Mouse (Mus musculus) liver, adult 2 months (tissue): ENCODE measurements around the gene Plppr4. TPM values are rescaled to one million over a fixed set of nuclear protein-coding genes. Genes with fewer than 3 reads are reported as not detected.

Source experiments
- DNase-seq: peaks from one replicate; pipeline ENCODE4 v3.0.0-alpha.2; 2011; ENCODE audit warnings: low read depth, low spot score; ENCODE audit errors: extremely low read depth
- H3K27ac ChIP-seq: fragments of 200-500 bp; replicated peaks from 2 replicates; pipeline ENCODE4 v1.5.1; 2012; ENCODE audit warnings: low read depth, mild to moderate bottlenecking, control low read depth, inconsistent platforms, low read length; ENCODE audit not compliant: insufficient read depth
- H3K27me3 ChIP-seq: fragments of 200-500 bp; 2 replicates; pipeline ENCODE4 v1.6.1; 2012; ENCODE audit warnings: mild to moderate bottlenecking, moderate library complexity, low read length, inconsistent platforms; ENCODE audit not compliant: control insufficient read depth, insufficient read depth
- H3K36me3 ChIP-seq: fragments of 200-500 bp; 2 replicates; pipeline ENCODE4 v1.6.1; 2012; ENCODE audit warnings: low read length, inconsistent platforms; ENCODE audit not compliant: control insufficient read depth, insufficient read depth
- H3K4me1 ChIP-seq: fragments of 200-500 bp; 2 replicates; pipeline ENCODE4 v1.6.1; 2011; ENCODE audit warnings: low read length; ENCODE audit not compliant: control insufficient read depth, insufficient read depth
- H3K4me3 ChIP-seq: fragments of 200-500 bp; 2 replicates; pipeline ENCODE4 v1.5.1; 2011; ENCODE audit warnings: low read depth, mild to moderate bottlenecking, control low read depth, low read length, moderate library complexity; ENCODE audit not compliant: insufficient read depth
- H3K79me2 ChIP-seq: fragments of 200-500 bp; 2 replicates; pipeline ENCODE4 v1.6.1; 2012; ENCODE audit warnings: inconsistent platforms, mild to moderate bottlenecking, low read length, moderate library complexity; ENCODE audit not compliant: control insufficient read depth, insufficient read depth
- H3K9ac ChIP-seq: fragments of 200-500 bp; 2 replicates; pipeline ENCODE4 v1.6.1; 2012; ENCODE audit warnings: low read depth, mild to moderate bottlenecking, control low read depth, inconsistent platforms, low read length
- CTCF ChIP-seq: fragments of 200-500 bp; IDR thresholded peaks from 2 replicates; pipeline ENCODE4 v1.5.1; 2011; ENCODE audit warnings: low read depth, low read length, control low read depth
- POLR2A ChIP-seq: fragments of 200-500 bp; IDR thresholded peaks from 2 replicates; pipeline ENCODE4 v1.6.1; 2011; ENCODE audit warnings: low read length, control low read depth; ENCODE audit not compliant: insufficient read depth; ENCODE audit errors: extremely low read depth
- WGBS: fragments of 180-500 bp; shearing (Covaris S2); methylation state at CpG from one replicate; pipeline ENCODE4 v1.1.7; 2018; 5-methylcytosine and 5-hydroxymethylcytosine counted together
- polyA plus RNA-seq: library from polyadenylated mRNA; depleted of rRNA; stranded (reverse); fragments of >200 nt; gene quantifications from 2 replicates; pipeline ENCODE4 v1.2.3, GENCODE M21; 2012
- total RNA-seq: library from RNA; depleted of rRNA; stranded (reverse); fragments of >200 nt; gene quantifications from 2 replicates; pipeline ENCODE4 v1.2.3, GENCODE M21; 2014

Plppr4 gene
- total and polyA plus RNA-seq, 2 experiments = not detected

DNA sequence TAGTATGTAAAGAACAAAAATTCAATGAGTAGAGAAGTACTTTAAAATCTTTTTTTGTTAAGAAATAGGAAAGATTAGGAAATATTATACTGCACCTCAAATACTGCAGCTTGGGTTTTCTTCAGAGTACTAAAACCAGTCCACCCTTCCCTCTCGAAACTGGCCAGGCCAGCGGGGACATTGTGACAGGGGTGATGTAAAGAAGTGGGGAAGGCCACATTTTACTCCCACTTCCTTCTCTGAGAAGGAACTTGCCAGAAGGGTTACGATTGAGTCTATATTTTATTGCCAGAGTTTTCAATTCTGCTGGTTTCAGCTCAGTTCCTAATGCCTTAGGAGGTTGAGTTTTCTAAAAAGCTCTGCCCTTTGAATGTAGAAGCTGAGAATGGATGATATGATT lies 41.0 kb downstream of the Plppr4 start:
- H3K79me2 ChIP-seq = no peaks in the 10 kb centered on the region
- peak; percentile 30 for DNase-seq
- H3K36me3 ChIP-seq = no peaks in the 10 kb centered on the region
- no peak overlapping the region for H3K27ac ChIP-seq
- H3K9ac ChIP-seq = no peak overlapping the region
- 79% methylated on average over 3 of the region's 3 CpGs for WGBS
- no peak overlapping the region for H3K4me3 ChIP-seq
- H3K4me1 ChIP-seq = no peaks in the 10 kb centered on the region
- TF ChIP-seq CTCF (no peak), POLR2A (no peak)
- no peaks in the 10 kb centered on the region for H3K27me3 ChIP-seq

DNA sequence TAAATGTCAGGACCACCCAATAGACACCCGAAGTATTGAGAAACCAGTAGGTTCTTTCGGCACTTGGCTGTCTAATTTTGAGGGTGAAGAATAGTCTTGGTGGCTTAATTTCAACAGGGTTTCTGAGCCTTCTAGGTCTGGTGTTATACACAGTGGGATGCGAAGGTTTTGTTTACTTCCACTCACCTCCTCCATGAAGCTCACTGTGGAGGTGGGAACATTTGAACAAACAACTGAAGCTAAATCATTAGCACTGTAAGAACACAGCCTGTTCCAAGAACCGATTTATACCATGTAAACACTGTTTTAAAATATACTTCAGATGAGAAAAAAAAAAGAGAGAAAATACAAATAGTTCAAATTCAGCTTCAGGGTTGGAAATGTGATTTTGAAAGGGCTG lies 47.3 kb downstream of the Plppr4 start:
- H3K27me3 ChIP-seq = no peaks in the 10 kb centered on the region
- H3K9ac ChIP-seq = no peak overlapping the region
- no peaks in the 10 kb centered on the region for H3K36me3 ChIP-seq
- WGBS = 81% methylated on average over 4 of the region's 4 CpGs
- TF ChIP-seq POLR2A (no peak), CTCF (no peak)
- no peak for DNase-seq
- no peaks in the 10 kb centered on the region for H3K4me1 ChIP-seq
- H3K27ac ChIP-seq = no peak overlapping the region
- no peaks in the 10 kb centered on the region for H3K79me2 ChIP-seq
- no peak overlapping the region for H3K4me3 ChIP-seq

DNA sequence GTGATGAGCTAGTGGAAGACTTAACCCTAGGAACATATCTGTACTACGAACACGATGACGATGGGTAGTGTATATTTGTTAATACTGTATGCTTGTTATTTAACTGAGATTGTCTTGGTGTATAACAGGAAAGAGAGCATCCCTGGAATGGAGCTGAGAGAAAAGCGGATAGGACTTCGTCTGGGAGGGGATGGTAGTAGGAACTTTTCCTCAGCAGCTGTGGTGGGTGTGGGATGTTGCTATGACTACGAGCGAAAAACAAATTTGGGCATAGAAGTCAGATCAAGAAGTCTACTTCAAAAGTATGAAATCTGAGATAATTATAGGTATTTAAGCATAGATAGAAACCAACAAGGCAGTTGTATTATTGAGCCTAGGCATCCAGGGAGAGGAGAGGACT lies 48.6 kb downstream of the Plppr4 start:
- Histone ChIP-seq H3K9ac (no peak overlapping the region), H3K36me3 (no peaks in the 10 kb centered on the region), H3K4me3 (no peak overlapping the region), H3K4me1 (no peaks in the 10 kb centered on the region), H3K79me2 (no peaks in the 10 kb centered on the region), H3K27ac (no peak overlapping the region), H3K27me3 (no peaks in the 10 kb centered on the region)
- 91% methylated on average over 7 of the region's 7 CpGs for WGBS
- DNase-seq = no peak
- no peak for TF ChIP-seq CTCF
- TF ChIP-seq POLR2A = no peak

DNA sequence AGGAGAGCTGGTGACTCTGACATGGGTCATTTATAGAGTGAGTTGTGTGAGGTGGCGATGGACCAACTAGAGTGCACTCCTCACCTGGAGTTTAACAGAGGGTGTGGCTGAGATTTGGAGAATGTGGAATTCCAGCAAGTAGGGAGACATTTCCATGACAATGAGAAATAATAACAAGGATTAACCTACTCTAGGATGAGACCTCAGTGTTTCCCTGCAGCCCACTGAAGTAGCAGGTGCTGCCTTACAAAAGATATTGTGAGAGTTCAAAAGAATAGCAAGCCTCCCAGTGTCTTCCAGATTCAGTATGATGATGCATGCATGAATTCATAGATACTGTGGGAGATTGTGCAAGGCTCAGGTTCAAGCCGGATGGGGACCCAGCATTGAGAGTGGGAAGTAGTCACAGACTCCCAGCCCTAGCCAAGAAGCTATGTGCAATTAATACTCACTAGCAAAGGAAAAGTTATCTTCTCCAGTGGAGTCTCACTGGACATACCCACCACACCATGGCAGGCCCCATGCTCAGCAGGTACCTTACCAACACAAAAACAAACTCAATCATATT lies 49.8 kb downstream of the Plppr4 start:
- TF ChIP-seq POLR2A (no peak), CTCF (no peak)
- Histone ChIP-seq H3K4me1 (no peaks in the 10 kb centered on the region), H3K27me3 (no peaks in the 10 kb centered on the region), H3K79me2 (no peaks in the 10 kb centered on the region), H3K9ac (no peak overlapping the region), H3K36me3 (no peaks in the 10 kb centered on the region), H3K27ac (no peak overlapping the region), H3K4me3 (no peak overlapping the region)
- 91% methylated on average over 2 of the region's 2 CpGs for WGBS
- no peak for DNase-seq

DNA sequence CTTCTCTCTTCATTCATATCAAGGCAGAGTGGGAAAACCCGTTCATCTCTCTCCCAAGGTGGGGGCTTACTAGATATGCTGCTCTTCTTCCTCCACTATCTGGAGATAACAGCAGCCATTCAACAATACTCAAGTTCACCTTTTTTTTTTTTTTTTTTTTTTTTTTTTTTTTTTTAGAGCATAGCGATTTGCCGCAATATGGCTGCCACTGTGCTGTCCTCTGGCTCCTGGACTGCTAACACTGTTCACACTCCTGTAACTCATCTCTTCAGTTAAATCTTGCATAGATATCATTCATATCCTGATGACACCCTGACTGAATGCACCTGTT lies 51.1 kb downstream of the Plppr4 start:
- Histone ChIP-seq H3K27ac (no peak overlapping the region), H3K79me2 (no peaks in the 10 kb centered on the region), H3K4me3 (no peak overlapping the region), H3K36me3 (no peaks in the 10 kb centered on the region), H3K9ac (no peak overlapping the region), H3K27me3 (no peaks in the 10 kb centered on the region), H3K4me1 (no peaks in the 10 kb centered on the region)
- DNase-seq = no peak
- WGBS = 93% methylated on average over 3 of the region's 3 CpGs
- TF ChIP-seq CTCF = no peak
- TF ChIP-seq POLR2A = no peak

DNA sequence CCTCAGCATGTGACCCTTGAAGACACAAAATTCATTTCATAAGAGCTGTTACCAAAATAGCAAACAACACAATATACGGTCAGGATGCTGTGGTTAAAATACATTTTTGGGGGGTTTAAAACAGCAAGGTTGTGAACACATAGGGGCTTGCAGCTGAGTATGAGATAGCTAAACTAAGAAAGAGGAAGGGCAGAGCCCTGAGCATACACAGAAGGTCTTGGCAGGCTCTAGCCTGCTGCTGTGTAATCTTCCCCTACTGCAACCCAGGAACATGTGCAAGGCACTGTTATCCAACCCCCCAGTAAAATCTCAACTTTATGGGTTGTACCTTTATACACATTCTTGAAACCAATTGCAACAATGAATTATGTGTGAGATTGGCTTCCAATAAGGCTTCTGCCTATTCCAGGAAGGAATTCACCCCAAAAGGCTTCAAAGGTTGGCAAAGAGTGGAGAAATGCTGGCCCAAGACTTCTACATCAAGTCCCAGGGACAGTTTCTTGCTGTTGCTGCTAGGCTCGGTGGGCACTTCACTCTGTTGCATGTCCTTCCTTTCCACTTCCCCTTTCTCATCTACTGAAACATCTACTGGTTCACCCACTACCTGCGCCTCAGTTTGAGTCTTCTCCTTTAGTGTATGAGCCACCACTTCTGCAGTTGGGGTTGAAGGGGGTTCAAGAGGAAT lies 51.6 kb downstream of the Plppr4 start:
- Histone ChIP-seq H3K9ac (no peak overlapping the region), H3K27me3 (no peaks in the 10 kb centered on the region), H3K4me3 (no peak overlapping the region), H3K27ac (no peak overlapping the region), H3K79me2 (no peaks in the 10 kb centered on the region), H3K36me3 (no peaks in the 10 kb centered on the region), H3K4me1 (no peaks in the 10 kb centered on the region)
- no peak for TF ChIP-seq CTCF
- TF ChIP-seq POLR2A = no peak
- no peak for DNase-seq
- WGBS = 90% methylated on average over 3 of the region's 3 CpGs
